Mouse (Mus musculus) stomach, embryonic 16.5 days (tissue): ENCODE measurements around the gene Syt16. TPM values are rescaled to one million over a fixed set of nuclear protein-coding genes. Genes with fewer than 3 reads are reported as not detected.

Experiments used
- ATAC-seq: fragments of 200-750 bp; cut with Nextera tagmentation; 2 replicates; pipeline ENCODE4 v1.8.0; 2017; ENCODE audit warnings: moderate number of reproducible peaks, moderate TSS enrichment; ENCODE audit not compliant: insufficient read depth, low FRiP score
- H3K27ac ChIP-seq: fragments of 300-500 bp; sonication (generic); 2 replicates; pipeline ENCODE4 v1.5.1; 2014; ENCODE audit warnings: low read length
- H3K27me3 ChIP-seq: fragments of 300-500 bp; sonication (generic); 2 replicates; pipeline ENCODE4 v1.6.1; 2014; ENCODE audit warnings: low read length, control low read depth, mixed read lengths; ENCODE audit not compliant: control insufficient read depth, insufficient read depth
- H3K36me3 ChIP-seq: fragments of 300-500 bp; sonication (generic); 2 replicates; pipeline ENCODE4 v1.6.1; 2014; ENCODE audit warnings: low read length; ENCODE audit not compliant: control insufficient read depth, insufficient read depth
- H3K4me1 ChIP-seq: fragments of 300-500 bp; sonication (generic); 2 replicates; pipeline ENCODE4 v1.6.1; 2014; ENCODE audit warnings: low read length, control low read depth, mixed read lengths; ENCODE audit not compliant: control insufficient read depth, insufficient read depth
- H3K4me2 ChIP-seq: fragments of 300-500 bp; sonication (generic); 2 replicates; pipeline ENCODE4 v1.6.1; 2014; ENCODE audit warnings: low read depth, low read length, mixed read lengths
- H3K4me3 ChIP-seq: fragments of 300-500 bp; sonication (generic); replicated peaks from 2 replicates; pipeline ENCODE4 v1.5.1; 2014; ENCODE audit warnings: mild to moderate bottlenecking, low read length
- H3K9ac ChIP-seq: fragments of 300-500 bp; sonication (generic); 2 replicates; pipeline ENCODE4 v1.6.1; 2014; ENCODE audit warnings: low read length
- H3K9me3 ChIP-seq: fragments of 300-500 bp; sonication (generic); replicated peaks from 2 replicates; pipeline ENCODE4 v1.6.1; 2016; ENCODE audit warnings: low read length, control low read depth; ENCODE audit not compliant: control insufficient read depth
- WGBS: fragments of 180-500 bp; shearing (Covaris S2); extraction: QIAGEN DNeasy Blood & Tissue Kit; methylation state at CpG from one replicate; pipeline ENCODE4 v1.1.7; 2014; 5-methylcytosine and 5-hydroxymethylcytosine counted together
- polyA plus RNA-seq: library from polyadenylated mRNA; unstranded; fragments of >200 nt; fragmentation: Nextera tagmentation; extraction: Ambion mirVana; gene quantifications from 2 replicates; pipeline ENCODE4 v1.2.1, GENCODE M21; 2015

The Syt16 gene
- polyA plus RNA-seq, 1 experiment from 2014 or later, result 3.7 TPM

DNA sequence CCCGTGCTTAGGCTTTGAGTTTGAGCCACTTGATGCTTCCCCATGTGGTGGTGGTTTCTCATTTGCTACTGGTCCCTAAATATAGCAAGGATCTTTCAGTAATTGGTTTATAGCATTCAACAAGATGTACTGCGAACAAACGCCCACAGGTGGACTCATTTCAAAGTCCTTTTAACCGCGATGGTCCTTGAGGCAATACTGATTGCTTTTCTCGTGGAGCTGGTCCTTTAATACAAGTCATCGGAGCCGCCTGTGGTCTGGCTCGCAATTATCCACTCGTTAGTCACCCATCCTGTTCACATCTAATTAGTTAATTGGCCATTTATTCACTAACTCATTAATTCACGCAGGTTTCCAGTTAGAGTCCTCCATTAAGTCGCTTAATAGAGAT, 560 bp upstream of the Syt16 start:
- no peaks in the 10 kb centered on the region for H3K9me3 ChIP-seq
- 63% methylated on average over 12 of the region's 12 CpGs for WGBS
- H3K4me3 ChIP-seq, result peak overlapping the region; percentile 52; the same call in 1 of the 2 replicates
- no peaks in the 10 kb centered on the region for H3K4me1 ChIP-seq
- no peak overlapping the region for H3K27ac ChIP-seq
- H3K9ac ChIP-seq, result no peak overlapping the region
- H3K4me2 ChIP-seq, result no peak overlapping the region
- peaks cover 21% of the 10 kb centered on the region for H3K27me3 ChIP-seq
- ATAC-seq, result no peak
- H3K36me3 ChIP-seq, result no peaks in the 10 kb centered on the region

DNA sequence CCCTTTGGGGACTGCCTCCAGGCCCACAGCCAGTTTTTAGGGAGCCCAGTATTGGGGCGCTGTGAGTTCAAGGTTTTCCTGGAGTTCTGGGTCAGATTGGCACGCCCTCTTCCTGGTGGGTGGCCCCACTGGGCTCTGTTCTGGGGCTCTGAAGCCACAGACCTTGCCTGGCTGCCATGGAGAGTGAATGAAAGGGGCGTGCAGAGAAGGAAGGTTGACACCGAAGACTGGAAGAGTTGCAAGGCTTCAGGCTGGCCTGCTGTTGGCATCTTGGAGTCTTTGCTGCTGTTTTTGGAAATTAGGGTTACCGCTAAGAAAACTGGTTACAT, 631 bp downstream of the Syt16 start:
- peak overlapping the region; percentile 63 for H3K9ac ChIP-seq
- peaks cover 21% of the 10 kb centered on the region for H3K27me3 ChIP-seq
- peak overlapping the region; percentile 90 for H3K4me2 ChIP-seq
- no peaks in the 10 kb centered on the region for H3K4me1 ChIP-seq
- H3K4me3 ChIP-seq, result peak overlapping the region; percentile 52
- ATAC-seq, result no peak
- H3K36me3 ChIP-seq, result no peaks in the 10 kb centered on the region
- no peak overlapping the region for H3K27ac ChIP-seq
- WGBS, result 46% methylated on average over 5 of the region's 5 CpGs
- no peaks in the 10 kb centered on the region for H3K9me3 ChIP-seq

DNA sequence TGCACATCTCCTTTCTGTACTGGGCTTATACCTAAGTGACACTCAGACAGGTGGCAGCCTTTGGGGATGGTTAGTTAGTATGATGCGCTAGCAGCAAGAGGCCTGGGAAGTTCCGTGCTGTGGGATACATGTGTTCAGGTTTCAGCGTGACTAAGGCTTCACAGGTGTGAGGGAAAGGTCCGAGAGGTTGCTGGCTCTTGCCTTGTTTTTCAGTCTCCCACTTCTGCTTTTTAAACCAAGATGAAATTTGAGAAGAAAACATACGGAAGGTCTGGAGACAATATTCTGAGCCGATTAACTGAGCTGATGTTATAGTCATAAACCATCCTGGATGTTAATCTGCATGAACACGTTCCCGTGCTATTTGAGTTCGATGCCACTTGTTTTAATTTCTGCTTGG, 5.0 kb downstream of the Syt16 start:
- no peaks in the 10 kb centered on the region for H3K36me3 ChIP-seq
- H3K27me3 ChIP-seq, result peaks cover 15% of the 10 kb centered on the region
- no peak for ATAC-seq
- no peaks in the 10 kb centered on the region for H3K9me3 ChIP-seq
- H3K4me3 ChIP-seq, result no peak overlapping the region
- no peak overlapping the region for H3K9ac ChIP-seq
- no peaks in the 10 kb centered on the region for H3K4me1 ChIP-seq
- H3K4me2 ChIP-seq, result no peak overlapping the region
- H3K27ac ChIP-seq, result no peak overlapping the region
- 87% methylated on average over 9 of the region's 9 CpGs for WGBS

DNA sequence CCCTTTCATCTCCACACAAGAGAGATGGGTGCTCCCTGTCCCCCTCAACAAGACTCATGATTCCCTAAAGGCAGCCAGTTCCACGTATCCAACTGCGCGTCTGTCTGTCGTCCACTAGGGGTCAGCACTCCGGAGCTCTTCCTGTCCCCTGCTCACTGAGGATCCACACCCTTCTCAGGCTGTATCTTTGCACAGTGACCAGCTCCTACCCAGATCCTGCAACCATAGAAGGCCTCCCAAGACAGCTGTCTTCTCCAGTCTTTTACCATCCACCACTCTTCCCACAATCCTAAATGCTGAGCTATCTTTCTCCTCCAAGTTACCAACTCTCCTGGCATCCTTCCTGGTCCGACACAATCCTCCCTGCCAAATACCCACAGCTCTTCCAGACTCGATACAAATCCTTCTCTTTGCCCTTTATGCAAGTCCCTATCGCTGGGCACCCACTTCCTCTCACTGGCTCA, 12.0 kb downstream of the Syt16 start:
- Histone ChIP-seq H3K4me2 (no peak overlapping the region), H3K9me3 (no peaks in the 10 kb centered on the region), H3K9ac (no peak overlapping the region), H3K27ac (no peak overlapping the region), H3K4me1 (no peaks in the 10 kb centered on the region; the same call in 1 of the 2 replicates), H3K4me3 (no peak overlapping the region), H3K36me3 (no peaks in the 10 kb centered on the region), H3K27me3 (no peaks in the 10 kb centered on the region)
- 22% methylated on average over 8 of the region's 8 CpGs for WGBS
- ATAC-seq, result no peak

DNA sequence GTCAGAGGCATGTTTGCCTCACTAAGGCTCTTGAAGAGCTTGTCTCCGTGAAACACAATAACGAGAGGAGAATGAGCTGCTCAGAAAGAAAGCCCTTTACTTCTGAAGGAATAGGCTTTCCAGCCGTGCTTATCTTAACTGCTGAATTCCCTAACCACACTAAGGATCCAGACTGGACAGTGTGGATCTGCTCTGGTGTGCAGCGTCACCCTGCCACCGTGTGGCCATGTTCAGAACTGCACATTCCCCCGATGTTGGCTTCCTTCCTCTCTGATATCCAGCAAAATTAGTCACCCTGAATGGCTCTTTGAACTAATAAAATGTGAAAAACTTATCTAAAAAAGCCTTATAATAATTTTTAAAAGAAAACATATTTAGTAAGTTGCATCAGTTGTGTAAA, 16.3 kb downstream of the Syt16 start:
- no peak overlapping the region for H3K4me3 ChIP-seq
- peak overlapping the region; percentile 32 for H3K4me2 ChIP-seq
- H3K27me3 ChIP-seq, result no peaks in the 10 kb centered on the region
- no peaks in the 10 kb centered on the region for H3K9me3 ChIP-seq
- no peaks in the 10 kb centered on the region for H3K36me3 ChIP-seq
- H3K4me1 ChIP-seq, result no peaks in the 10 kb centered on the region; the same call in 1 of the 2 replicates
- peak; percentile 75; the same call in 1 of the 2 replicates for ATAC-seq
- 2% methylated on average over 6 of the region's 6 CpGs for WGBS
- no peak overlapping the region for H3K27ac ChIP-seq
- H3K9ac ChIP-seq, result no peak overlapping the region

DNA sequence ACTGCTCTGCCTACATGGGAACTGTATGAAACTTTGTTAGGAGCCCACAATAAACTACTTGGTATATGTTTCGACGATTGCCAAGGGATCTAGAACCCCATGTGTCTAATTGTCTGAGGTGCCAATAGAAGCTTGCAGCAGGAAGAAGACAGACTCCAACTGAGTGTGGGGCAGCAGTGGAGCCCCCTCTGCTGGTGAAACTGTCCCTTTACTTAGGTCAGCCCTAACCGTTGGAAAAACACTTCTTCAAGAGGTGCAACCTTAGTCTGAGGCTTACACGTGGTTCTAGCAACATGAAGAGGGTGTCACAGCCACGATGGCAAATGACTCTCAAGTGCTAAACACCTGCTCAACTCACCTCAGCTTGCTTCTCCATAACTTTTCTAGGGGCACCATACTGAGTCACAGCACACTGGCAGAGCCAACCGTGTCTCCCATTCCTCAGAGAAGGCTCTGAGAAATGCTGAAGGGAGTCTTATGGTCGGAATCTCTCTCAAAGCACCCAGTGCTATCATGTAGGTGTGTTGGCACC, 17.3 kb downstream of the Syt16 start:
- H3K9me3 ChIP-seq, result no peaks in the 10 kb centered on the region
- no peak for ATAC-seq
- no peaks in the 10 kb centered on the region for H3K36me3 ChIP-seq
- no peak overlapping the region for H3K4me2 ChIP-seq
- 53% methylated on average over 7 of the region's 7 CpGs for WGBS
- no peak overlapping the region for H3K4me3 ChIP-seq
- no peak overlapping the region for H3K27ac ChIP-seq
- no peaks in the 10 kb centered on the region for H3K27me3 ChIP-seq
- H3K4me1 ChIP-seq, result no peaks in the 10 kb centered on the region; the same call in 1 of the 2 replicates
- no peak overlapping the region for H3K9ac ChIP-seq

DNA sequence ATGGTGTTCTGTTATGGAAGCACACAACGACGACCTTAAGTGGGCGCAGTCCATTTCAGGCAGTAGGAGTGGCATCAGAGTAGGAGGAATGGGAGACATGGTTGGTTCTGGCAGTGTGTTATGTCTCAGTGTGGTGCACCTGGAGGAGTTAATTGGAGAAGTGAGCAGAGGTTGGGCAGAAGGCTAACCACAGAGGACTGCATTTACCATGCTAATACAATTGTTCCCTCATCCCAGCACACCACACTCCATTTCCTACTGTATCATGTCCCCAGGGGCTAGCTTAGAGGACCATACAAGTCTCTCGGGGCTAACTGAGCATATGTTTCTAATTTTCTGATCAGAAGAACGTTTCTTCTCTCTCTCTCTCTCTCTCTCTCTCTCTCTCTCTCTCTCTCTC, 18.0 kb downstream of the Syt16 start:
- no peak for ATAC-seq
- no peaks in the 10 kb centered on the region for H3K27me3 ChIP-seq
- H3K4me3 ChIP-seq, result no peak overlapping the region
- no peak overlapping the region for H3K27ac ChIP-seq
- 82% methylated on average over 5 of the region's 5 CpGs for WGBS
- no peak overlapping the region for H3K4me2 ChIP-seq
- H3K9me3 ChIP-seq, result no peaks in the 10 kb centered on the region
- no peaks in the 10 kb centered on the region for H3K36me3 ChIP-seq
- H3K4me1 ChIP-seq, result no peaks in the 10 kb centered on the region; the same call in 1 of the 2 replicates
- no peak overlapping the region for H3K9ac ChIP-seq

DNA sequence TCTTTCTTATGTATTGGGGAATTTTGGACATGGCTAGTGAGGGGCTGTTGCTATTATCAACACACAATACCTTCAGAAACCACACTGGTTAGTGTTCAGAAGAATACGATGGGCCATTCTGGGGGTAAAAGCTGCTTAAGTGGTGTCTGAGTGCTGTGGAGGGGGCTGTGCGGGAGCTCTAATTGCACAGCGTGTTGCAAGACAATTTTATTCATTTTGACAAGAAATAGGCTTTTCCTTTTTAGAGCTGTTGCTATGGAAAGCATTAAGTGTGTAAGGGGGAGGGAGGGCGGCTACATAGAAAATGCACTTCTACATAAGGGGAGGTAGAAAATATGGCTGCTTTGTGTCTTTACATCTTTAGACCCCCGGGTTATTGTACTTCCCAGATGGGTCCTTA, 25.8 kb downstream of the Syt16 start:
- ATAC-seq, result no peak
- Histone ChIP-seq H3K9ac (no peak overlapping the region), H3K4me1 (no peaks in the 10 kb centered on the region), H3K27me3 (no peaks in the 10 kb centered on the region), H3K4me2 (no peak overlapping the region), H3K9me3 (no peaks in the 10 kb centered on the region), H3K4me3 (no peak overlapping the region), H3K27ac (no peak overlapping the region), H3K36me3 (no peaks in the 10 kb centered on the region)
- WGBS, result 71% methylated on average over 5 of the region's 5 CpGs

DNA sequence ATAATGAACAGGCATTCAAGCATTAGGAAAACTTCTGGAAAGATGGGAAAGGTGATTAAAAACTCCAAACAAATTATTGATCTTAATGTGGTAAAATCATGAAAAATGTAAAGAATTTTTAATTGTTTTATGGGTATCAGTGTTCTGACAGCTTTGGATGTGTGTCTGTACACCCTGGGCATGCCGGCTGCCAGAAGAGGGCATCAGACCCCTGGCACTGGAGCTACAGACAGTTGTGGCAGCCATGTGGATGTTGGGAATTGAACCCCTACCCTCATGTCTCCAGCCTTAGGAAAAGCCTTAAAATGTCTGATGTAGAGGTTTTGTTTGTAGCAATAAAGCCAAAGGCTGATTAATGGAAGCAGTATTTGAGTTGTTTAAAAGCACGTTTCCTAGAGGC, 27.5 kb downstream of the Syt16 start:
- Histone ChIP-seq H3K4me1 (no peaks in the 10 kb centered on the region), H3K4me2 (no peak overlapping the region), H3K9ac (no peak overlapping the region), H3K9me3 (no peaks in the 10 kb centered on the region), H3K27ac (no peak overlapping the region), H3K27me3 (no peaks in the 10 kb centered on the region), H3K4me3 (no peak overlapping the region), H3K36me3 (no peaks in the 10 kb centered on the region)
- ATAC-seq, result no peak
- WGBS, result 63% methylated on average over 2 of the region's 2 CpGs

DNA sequence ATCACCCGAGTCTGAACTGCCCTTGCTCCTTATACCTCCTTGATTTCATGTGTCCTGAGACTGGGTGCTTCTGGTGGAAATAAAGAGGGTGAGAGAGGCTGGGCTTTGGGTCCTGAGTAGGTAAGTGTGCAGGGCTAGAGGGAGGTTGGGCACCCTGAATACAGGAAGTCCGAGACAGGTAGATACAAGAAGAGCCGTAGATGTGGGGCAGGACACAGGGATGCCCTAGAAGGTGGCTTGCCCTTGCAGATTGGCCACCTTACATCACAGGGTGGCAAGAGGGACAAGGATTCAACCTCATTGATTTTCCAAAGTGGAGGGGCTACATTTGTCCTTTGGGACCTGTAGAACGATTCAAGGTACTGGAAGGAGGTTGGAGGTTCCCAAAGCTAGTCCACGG, 45.8 kb downstream of the Syt16 start:
- Histone ChIP-seq H3K9me3 (no peaks in the 10 kb centered on the region), H3K4me1 (no peaks in the 10 kb centered on the region), H3K4me3 (no peak overlapping the region), H3K27ac (no peak overlapping the region), H3K4me2 (no peak overlapping the region), H3K9ac (no peak overlapping the region), H3K36me3 (no peaks in the 10 kb centered on the region), H3K27me3 (no peaks in the 10 kb centered on the region)
- WGBS, result 87% methylated on average over 5 of the region's 5 CpGs
- no peak for ATAC-seq
